Mouse (Mus musculus) testis, adult 2 months (tissue): ENCODE data around the gene Lipf.

Experiments used
- CTCF ChIP-seq: fragments of 200-500 bp; IDR thresholded peaks from 2 replicates; pipeline ENCODE4 v1.5.1; 2012; ENCODE audit warnings: low read depth, mild to moderate bottlenecking, inconsistent platforms, low read length, moderate library complexity; ENCODE audit not compliant: control insufficient read depth, insufficient read depth, insufficient replicate concordance
- POLR2A ChIP-seq: fragments of 200-500 bp; IDR thresholded peaks from 2 replicates; pipeline ENCODE4 v1.6.1; 2012; ENCODE audit warnings: low read depth, mild to moderate bottlenecking, inconsistent platforms, low read length, moderate library complexity; ENCODE audit not compliant: control insufficient read depth

DNA sequence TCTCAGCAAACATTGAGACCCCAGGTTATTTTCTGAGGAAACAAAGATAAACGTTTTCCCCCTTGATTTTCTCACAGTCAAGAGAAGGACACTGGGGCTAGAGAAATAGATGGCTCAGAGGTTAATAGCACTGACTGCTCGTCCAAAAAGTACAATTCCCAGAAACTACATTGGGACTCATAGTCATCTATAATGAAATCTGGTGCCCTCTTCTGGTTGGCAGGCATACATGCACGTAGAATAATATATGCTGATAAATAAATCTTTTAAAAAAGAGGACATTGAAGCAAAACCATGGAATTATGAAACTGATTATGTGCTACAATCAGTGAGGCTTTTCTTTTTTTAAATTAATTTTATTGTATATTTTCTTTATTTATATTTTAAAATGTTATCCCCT, 61.8 kb downstream of the Lipf start:
- no peak for TF ChIP-seq CTCF
- no peak for TF ChIP-seq POLR2A
